ENCODE assay signal across 9 mouse cellular contexts in genomic region chr5:127242763-127243160, GRCm38 (mm10). TPM values are rescaled to one million over a fixed set of nuclear protein-coding genes. Genes with fewer than 3 reads are reported as not detected.
DNase-seq lines count a peak whose midpoint lies in the region; ATAC-seq lines count a peak whose summit lies in the region.
"Had no signal": no experiment of that assay in that cellular context is flagged by ENCODE, and none has a peak within 500 bp of the region (broad histone marks: within the 10 kb centered on the region; RNA-seq: fewer than 3 reads in every experiment).

No protein-coding gene starts in this region.

- ATAC-seq in kidney, embryonic 16.5 days (ENCODE audit: low FRiP score, low TSS enrichment), result no peak
- ATAC-seq in embryonic facial prominence, embryonic 15.5 days (ENCODE audit: insufficient number of reproducible peaks, low FRiP score, low TSS enrichment, low read depth), result no peak
- ATAC-seq in intestine, embryonic 15.5 days, result no peak
- no peak for ATAC-seq in neural tube, embryonic 13.5 days (ENCODE audit: low read depth)
- ATAC-seq in erythroid progenitor cell, adult 5-6 weeks (replicated peaks; ENCODE audit: low FRiP score, poor library complexity, severe bottlenecking), result no peak

- H3K4me2 ChIP-seq in kidney, embryonic 16.5 days (replicated peaks; ENCODE audit: low read depth, low read length), result peak overlapping the region; percentile 87
- peak overlapping the region; percentile 88 for H3K4me2 ChIP-seq in embryonic facial prominence, embryonic 15.5 days (replicated peaks)
- H3K4me2 ChIP-seq in intestine, embryonic 15.5 days (replicated peaks), result peak overlapping the region; percentile 97
- peak overlapping the region; percentile 83 for H3K4me2 ChIP-seq in neural tube, embryonic 13.5 days

- no peak overlapping the region for H3K27ac ChIP-seq in kidney, embryonic 16.5 days (ENCODE audit: low read length)
- 0 out of 2 replicates have a peak overlapping the region, but pooled peaks have one; percentile 11 for H3K27ac ChIP-seq in embryonic facial prominence, embryonic 15.5 days (replicated peaks)
- no peak overlapping the region for H3K27ac ChIP-seq in intestine, embryonic 15.5 days
- no peak overlapping the region for H3K27ac ChIP-seq in neural tube, embryonic 13.5 days (replicated peaks)

- peaks cover 15% of the 10 kb centered on the region for H3K4me1 ChIP-seq in kidney, embryonic 16.5 days (ENCODE audit: insufficient read depth, low read length)
- peaks cover 39% of the 10 kb centered on the region for H3K4me1 ChIP-seq in embryonic facial prominence, embryonic 15.5 days
- peaks cover 20% of the 10 kb centered on the region for H3K4me1 ChIP-seq in intestine, embryonic 15.5 days (replicated peaks)
- peaks cover 37% of the 10 kb centered on the region for H3K4me1 ChIP-seq in neural tube, embryonic 13.5 days (replicated peaks)

- H3K9ac ChIP-seq in kidney, embryonic 16.5 days (replicated peaks; ENCODE audit: low read length), result peak overlapping the region; percentile 15; the same call in 1 of the 2 replicates
- peak overlapping the region; percentile 44 for H3K9ac ChIP-seq in embryonic facial prominence, embryonic 15.5 days
- no peak overlapping the region for H3K9ac ChIP-seq in intestine, embryonic 15.5 days
- H3K9ac ChIP-seq in neural tube, embryonic 13.5 days, result peak overlapping the region; percentile 65

- peaks cover 68% of the 10 kb centered on the region for H3K27me3 ChIP-seq in kidney, embryonic 16.5 days (ENCODE audit: insufficient read depth, low read length)
- peaks cover 24% of the 10 kb centered on the region for H3K27me3 ChIP-seq in embryonic facial prominence, embryonic 15.5 days
- peaks cover 48% of the 10 kb centered on the region for H3K27me3 ChIP-seq in intestine, embryonic 15.5 days (replicated peaks)
- peaks cover 45% of the 10 kb centered on the region for H3K27me3 ChIP-seq in neural tube, embryonic 13.5 days

- under 1% methylated on average over 13 of the region's 13 CpGs for WGBS in kidney, embryonic 16.5 days
- under 1% methylated on average over 13 of the region's 13 CpGs for WGBS in embryonic facial prominence, embryonic 15.5 days
- 2% methylated on average over 13 of the region's 13 CpGs for WGBS in intestine, embryonic 15.5 days
- under 1% methylated on average over 13 of the region's 13 CpGs for WGBS in neural tube, embryonic 13.5 days

- H3K9me3 ChIP-seq in kidney, embryonic 16.5 days (ENCODE audit: low read length), result no peaks in the 10 kb centered on the region; the same call in 1 of the 2 replicates
- no peaks in the 10 kb centered on the region for H3K9me3 ChIP-seq in embryonic facial prominence, embryonic 15.5 days (replicated peaks)
- no peaks in the 10 kb centered on the region for H3K9me3 ChIP-seq in intestine, embryonic 15.5 days
- H3K9me3 ChIP-seq in neural tube, embryonic 13.5 days, result no peaks in the 10 kb centered on the region

- DNase-seq in kidney, postnatal 36 days, result no peak
- no peak for DNase-seq in adrenal gland, postnatal 4 days (ENCODE audit: low spot score in 2 of 2)
- no peak for DNase-seq in embryo, embryonic 9.5 days (ENCODE audit: extremely low spot score)

- peak overlapping the region; percentile 62 for H3K4me3 ChIP-seq in kidney, embryonic 16.5 days (ENCODE audit: low read length)
- peak overlapping the region; percentile 79 for H3K4me3 ChIP-seq in embryonic facial prominence, embryonic 15.5 days (replicated peaks)
- H3K4me3 ChIP-seq in intestine, embryonic 15.5 days (replicated peaks), result peak overlapping the region; percentile 60
- H3K4me3 ChIP-seq in neural tube, embryonic 13.5 days, result peak overlapping the region; percentile 64

- no peaks in the 10 kb centered on the region for H3K36me3 ChIP-seq in kidney, embryonic 16.5 days (ENCODE audit: insufficient read depth, low read length)
- no peaks in the 10 kb centered on the region for H3K36me3 ChIP-seq in embryonic facial prominence, embryonic 15.5 days
- no peaks in the 10 kb centered on the region for H3K36me3 ChIP-seq in intestine, embryonic 15.5 days
- H3K36me3 ChIP-seq in neural tube, embryonic 13.5 days, result no peaks in the 10 kb centered on the region

RNA-seq across cellular contexts. Expression of gene Tmem132c, which starts 1.2 kb away (rescaled TPM):
- polyA plus RNA-seq in kidney, embryonic 16.5 days (2015; fragmentation: Nextera tagmentation; extraction: Ambion mirVana), result 1.3 and 1.5 TPM in 2 replicates
- 28.5 and 33.0 TPM in 2 replicates for polyA plus RNA-seq in embryonic facial prominence, embryonic 15.5 days (2015; fragmentation: Nextera tagmentation; extraction: Ambion mirVana)
- 0.56 and 0.70 TPM in 2 replicates for polyA plus RNA-seq in intestine, embryonic 15.5 days (2015; fragmentation: Nextera tagmentation; extraction: Ambion mirVana)
- polyA plus RNA-seq in neural tube, embryonic 13.5 days (2015; fragmentation: Nextera tagmentation; extraction: Ambion mirVana), result 13.5 and 13.7 TPM in 2 replicates
- not detected in 2 replicates for total RNA-seq in erythroid progenitor cell, adult 5-6 weeks (2015; ENCODE audit: low replicate concordance)
- total RNA-seq in erythroid progenitor cell, adult 5-6 weeks (2017; ENCODE audit: low replicate concordance), result not detected in 2 replicates
- total RNA-seq in adrenal gland, postnatal 4 days (2021), result 1 to 10 TPM; 3.7 to 5.2 TPM
- total RNA-seq: MEL had no signal
